Mouse (Mus musculus): ENCODE measurements around the gene Osgin1.

DNA sequence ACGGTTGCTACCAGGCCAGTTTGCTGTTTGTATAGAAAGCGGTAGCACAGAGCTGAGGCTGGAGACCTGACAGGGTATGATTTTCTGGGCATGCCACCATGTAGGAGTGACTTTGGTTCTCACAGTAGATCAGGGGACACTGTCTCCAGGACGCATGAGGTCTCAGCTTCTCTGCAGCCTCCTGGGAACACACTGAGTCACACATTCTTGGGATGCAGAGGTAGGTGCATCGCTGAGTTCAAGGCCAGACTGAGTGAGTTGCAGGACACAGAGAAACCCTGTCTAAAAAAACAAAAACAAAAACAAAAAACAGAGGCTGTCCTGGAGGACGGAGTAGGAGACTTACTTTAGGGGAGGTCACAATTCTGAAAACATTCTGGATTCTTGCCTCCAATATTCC lies 19.0 kb downstream of the Osgin1 start:
- TF ChIP-seq POLR2A (IDR thresholded peaks at IDR 0.05; ENCODE audit: borderline replicate concordance, low read depth, low read length) (no peak), CTCF (IDR thresholded peaks at IDR 0.05; ENCODE audit: low read depth, low read length) (no peak)

Data from bone marrow macrophage, adult 2 months (primary cell).